Mouse (Mus musculus) kidney, postnatal 4 days (tissue): Measurements from ENCODE around the gene Ctcfl.
A peak's percentile ranks its signal among the peaks of the same experiment; 100 is the strongest.
"Not testable (repeated sequence)": the region's sequence is repeated elsewhere in the genome, so short reads cannot be mapped to it uniquely, and the experiment has no call there.

ENCODE experiments used
- DNase-seq, 2 experiments: peaks; one replicate each; pipeline ENCODE4 v3.0.0; 2021; ENCODE audit warnings: mixed read lengths in 2 of 2

The Ctcfl gene

GRCm38 (mm10) chr2:173138323-173139239 is 19.3 kb upstream of the Ctcfl start:
- no peak for DNase-seq

GRCm38 (mm10) chr2:173134695-173135094 is 15.4 kb upstream of the Ctcfl start:
- DNase-seq, result no peak

- no peak for DNase-seq
Observed at GRCm38 (mm10) chr2:173132794-173133300, 13.5 kb upstream of the Ctcfl start.

- DNase-seq, result peak; percentile 33 to 51
Observed at GRCm38 (mm10) chr2:173132262-173132661, 12.9 kb upstream of the Ctcfl start.

- DNase-seq, result no peak
Observed at GRCm38 (mm10) chr2:173129111-173129510, 9.8 kb upstream of the Ctcfl start.

- DNase-seq, result no peak
Observed at GRCm38 (mm10) chr2:173126386-173126785, 7.1 kb upstream of the Ctcfl start.

- no peak for DNase-seq
Observed at GRCm38 (mm10) chr2:173124022-173124735, 4.9 kb upstream of the Ctcfl start.

- DNase-seq, result not testable (repeated sequence)
Observed at GRCm38 (mm10) chr2:173120117-173120516, 792 bp upstream of the Ctcfl start.

GRCm38 (mm10) chr2:173113796-173114195 is 5.5 kb downstream of the Ctcfl start:
- not testable (repeated sequence) for DNase-seq

- no peak for DNase-seq
Observed at GRCm38 (mm10) chr2:173110571-173110970, 8.8 kb downstream of the Ctcfl start.

GRCm38 (mm10) chr2:173109510-173109909 is 9.8 kb downstream of the Ctcfl start:
- no peak for DNase-seq

- DNase-seq, result no peak
Observed at GRCm38 (mm10) chr2:173108509-173109190, 10.7 kb downstream of the Ctcfl start.

- peak; percentile 68 to 76 for DNase-seq
Observed at GRCm38 (mm10) chr2:173106889-173107785, 12.2 kb downstream of the Ctcfl start.

GRCm38 (mm10) chr2:173106409-173106808 is 12.9 kb downstream of the Ctcfl start:
- peak in 1 of 2 experiments; percentile 39 for DNase-seq

- peak; percentile 32 to 52 for DNase-seq
Observed at GRCm38 (mm10) chr2:173097337-173097736, 22.0 kb downstream of the Ctcfl start.

GRCm38 (mm10) chr2:173089437-173089836 is 29.9 kb downstream of the Ctcfl start:
- peak; percentile 91 to 92 for DNase-seq

- peak in 1 of 2 experiments; percentile 1 for DNase-seq
Observed at GRCm38 (mm10) chr2:173087405-173087804, 31.9 kb downstream of the Ctcfl start.

- DNase-seq, result no peak
Observed at GRCm38 (mm10) chr2:173085763-173086162, 33.6 kb downstream of the Ctcfl start.

- no peak for DNase-seq
Observed at GRCm38 (mm10) chr2:173084871-173085270, 34.5 kb downstream of the Ctcfl start.

GRCm38 (mm10) chr2:173083712-173084475 is 35.4 kb downstream of the Ctcfl start:
- peak; percentile 47 to 61 for DNase-seq

GRCm38 (mm10) chr2:173083106-173083505 is 36.2 kb downstream of the Ctcfl start:
- DNase-seq, result no peak
